Mouse (Mus musculus) cerebellum, adult 18-20 months (tissue): ENCODE data around the gene Chmp6.

ENCODE experiments used
- DNase-seq, 2 experiments: peaks; one replicate each; pipeline ENCODE4 v3.0.0; 2021

Chmp6 gene

GRCm38 (mm10) chr11:119913291-119913934 lies at the start of gene Chmp6:
Chmp6 (plus strand) TSS chr11:119913441.
- DNase-seq: peak; percentile 82 to 98

- no peak for DNase-seq
Observed at GRCm38 (mm10) chr11:119866837-119867236, 46.4 kb upstream of the Chmp6 start.

GRCm38 (mm10) chr11:119868138-119868537 lies 45.1 kb upstream of the Chmp6 start:
- DNase-seq: no peak

- DNase-seq: no peak
Observed at GRCm38 (mm10) chr11:119868556-119868955, 44.7 kb upstream of the Chmp6 start.

GRCm38 (mm10) chr11:119871141-119871540 lies 42.1 kb upstream of the Chmp6 start:
- no peak for DNase-seq

GRCm38 (mm10) chr11:119873643-119874042 lies 39.6 kb upstream of the Chmp6 start:
- DNase-seq: no peak

GRCm38 (mm10) chr11:119874841-119875240 lies 38.4 kb upstream of the Chmp6 start:
- DNase-seq: no peak

GRCm38 (mm10) chr11:119875685-119876084 lies 37.6 kb upstream of the Chmp6 start:
- DNase-seq: no peak

- DNase-seq: no peak
Observed at GRCm38 (mm10) chr11:119877124-119877523, 36.1 kb upstream of the Chmp6 start.

- no peak for DNase-seq
Observed at GRCm38 (mm10) chr11:119879573-119879972, 33.7 kb upstream of the Chmp6 start.

- no peak for DNase-seq
Observed at GRCm38 (mm10) chr11:119883646-119884045, 29.6 kb upstream of the Chmp6 start.

GRCm38 (mm10) chr11:119889966-119890365 lies 23.3 kb upstream of the Chmp6 start:
- DNase-seq: no peak

- DNase-seq: peak; percentile 47 to 60
Observed at GRCm38 (mm10) chr11:119891601-119892215, 21.5 kb upstream of the Chmp6 start.

- DNase-seq: no peak
Observed at GRCm38 (mm10) chr11:119893667-119894236, 19.5 kb upstream of the Chmp6 start.

GRCm38 (mm10) chr11:119894634-119895033 lies 18.6 kb upstream of the Chmp6 start:
- no peak for DNase-seq

GRCm38 (mm10) chr11:119897041-119897440 lies 16.2 kb upstream of the Chmp6 start:
- no peak for DNase-seq

- no peak for DNase-seq
Observed at GRCm38 (mm10) chr11:119898976-119899375, 14.3 kb upstream of the Chmp6 start.

- no peak for DNase-seq
Observed at GRCm38 (mm10) chr11:119901174-119901573, 12.1 kb upstream of the Chmp6 start.

- no peak for DNase-seq
Observed at GRCm38 (mm10) chr11:119902891-119903290, 10.3 kb upstream of the Chmp6 start.

GRCm38 (mm10) chr11:119904621-119905286 lies 8.5 kb upstream of the Chmp6 start:
- peak; percentile 76 to 84 for DNase-seq

GRCm38 (mm10) chr11:119905794-119906193 lies 7.4 kb upstream of the Chmp6 start:
- peak; percentile 62 to 64 for DNase-seq

- DNase-seq: no peak
Observed at GRCm38 (mm10) chr11:119907006-119907650, 6.1 kb upstream of the Chmp6 start.

GRCm38 (mm10) chr11:119907711-119908110 lies 5.5 kb upstream of the Chmp6 start:
- DNase-seq: no peak
